Mouse (Mus musculus) gonadal fat pad, adult 2 months (tissue): ENCODE measurements around the gene Luzp4. TPM values are rescaled to one million over a fixed set of nuclear protein-coding genes. Genes with fewer than 3 reads are reported as not detected.
"Not testable (repeated sequence)": the region's sequence is repeated elsewhere in the genome, so short reads cannot be mapped to it uniquely, and the experiment has no call there.

Experiments used
- DNase-seq: peaks from one replicate; pipeline ENCODE4 v3.0.0-alpha.2; 2012; ENCODE audit warnings: low read depth
- polyA plus RNA-seq: library from polyadenylated mRNA; depleted of rRNA; stranded (reverse); fragments of >200 nt; gene quantifications from 2 replicates; pipeline ENCODE4 v1.2.3, GENCODE M21; 2012; rRNA removed

Gene Luzp4
- not detected in 2 replicates for polyA plus RNA-seq

GRCm38 (mm10) chrX:148857340-148857739 lies at the start of gene Luzp4:
Luzp4 (plus strand) TSS chrX:148857640.
- DNase-seq = not testable (repeated sequence)

DNA sequence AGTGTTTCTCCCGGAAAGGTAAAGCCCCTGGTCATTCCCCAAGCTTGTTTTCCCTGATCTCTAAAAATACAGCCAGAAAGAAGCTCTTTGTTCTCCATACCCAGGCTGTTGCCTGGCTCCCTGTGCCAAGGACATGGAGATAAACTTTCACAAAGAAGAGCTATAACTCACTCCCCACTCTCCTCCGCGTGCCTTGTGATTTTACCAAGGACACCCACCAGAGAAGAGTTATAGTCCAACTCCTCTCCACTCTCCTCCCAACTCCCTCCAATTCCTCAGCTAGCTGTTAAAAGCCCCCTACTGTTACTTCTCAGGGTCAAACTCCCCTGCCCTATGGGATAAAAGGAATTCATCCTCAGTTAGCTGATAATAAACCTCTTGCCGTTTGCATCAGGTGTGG lies 15.6 kb upstream of the Luzp4 start:
- not testable (repeated sequence) for DNase-seq

Other genes with a start within 250 kb of the Luzp4 start
- not detected in 2 replicates for gene Gm8334, start 242.5 kb upstream of the Luzp4 start, polyA plus RNA-seq
- gene Gm15127, start 194.0 kb upstream of the Luzp4 start, polyA plus RNA-seq = not detected in 2 replicates
- not detected in 2 replicates for gene Ott, start 216.6 kb downstream of the Luzp4 start, polyA plus RNA-seq